Mouse (Mus musculus) lung, embryonic 14.5 days (tissue): ENCODE results near the gene Gm960. TPM values are rescaled to one million over a fixed set of nuclear protein-coding genes. Genes with fewer than 3 reads are reported as not detected.
"Not testable (repeated sequence)": the region's sequence is repeated elsewhere in the genome, so short reads cannot be mapped to it uniquely, and the experiment has no call there.

Source experiments
- ATAC-seq: fragments of 200-750 bp; cut with Nextera tagmentation; 2 replicates; pipeline ENCODE4 v1.8.0; 2017; ENCODE audit warnings: mild to moderate bottlenecking, moderate TSS enrichment, moderate library complexity; ENCODE audit not compliant: insufficient read depth
- DNase-seq: peaks from one replicate; pipeline ENCODE4 v3.0.0-alpha.2; 2015
- H3K27ac ChIP-seq: fragments of 300-500 bp; sonication (generic); 2 replicates; pipeline ENCODE4 v1.5.1; 2014; ENCODE audit warnings: low read depth, mild to moderate bottlenecking, moderate library complexity
- H3K27me3 ChIP-seq: fragments of 300-500 bp; sonication (generic); 2 replicates; pipeline ENCODE4 v1.6.1; 2014; ENCODE audit warnings: low read length, control low read depth; ENCODE audit not compliant: insufficient read depth
- H3K36me3 ChIP-seq: fragments of 300-500 bp; sonication (generic); 2 replicates; pipeline ENCODE4 v1.6.1; 2014; ENCODE audit warnings: control low read depth; ENCODE audit not compliant: insufficient read depth
- H3K4me1 ChIP-seq: fragments of 300-500 bp; sonication (generic); 2 replicates; pipeline ENCODE4 v1.6.1; 2014; ENCODE audit warnings: antibody characterized with exemption, control low read depth; ENCODE audit not compliant: insufficient read depth
- H3K4me2 ChIP-seq: fragments of 300-500 bp; sonication (generic); 2 replicates; pipeline ENCODE4 v1.6.1; 2014; ENCODE audit warnings: mild to moderate bottlenecking
- H3K4me3 ChIP-seq: fragments of 300-500 bp; sonication (generic); 2 replicates; pipeline ENCODE4 v1.5.1; 2014; ENCODE audit warnings: low read depth, low read length
- H3K9ac ChIP-seq: fragments of 300-500 bp; sonication (generic); 2 replicates; pipeline ENCODE4 v1.6.1; 2014
- H3K9me3 ChIP-seq: fragments of 300-500 bp; sonication (generic); 2 replicates; pipeline ENCODE4 v1.6.1; 2016; ENCODE audit warnings: low read depth, low read length, control low read depth
- CTCF ChIP-seq: IDR thresholded peaks from 2 replicates; pipeline ENCODE4 v1.5.1; 2016; ENCODE audit warnings: antibody characterized with exemption, low read depth
- WGBS: fragments of 180-500 bp; shearing (Covaris S2); extraction: QIAGEN DNeasy Blood & Tissue Kit; methylation state at CpG from one replicate; pipeline ENCODE4 v1.1.7; 2014; 5-methylcytosine and 5-hydroxymethylcytosine counted together
- polyA plus RNA-seq: library from polyadenylated mRNA; unstranded; fragments of >200 nt; fragmentation: Nextera tagmentation; extraction: Ambion mirVana; gene quantifications from 2 replicates; pipeline ENCODE4 v1.2.1, GENCODE M21; 2014

Gene Gm960
- polyA plus RNA-seq, 1 experiment from 2014 or later, result 2.9 TPM

DNA sequence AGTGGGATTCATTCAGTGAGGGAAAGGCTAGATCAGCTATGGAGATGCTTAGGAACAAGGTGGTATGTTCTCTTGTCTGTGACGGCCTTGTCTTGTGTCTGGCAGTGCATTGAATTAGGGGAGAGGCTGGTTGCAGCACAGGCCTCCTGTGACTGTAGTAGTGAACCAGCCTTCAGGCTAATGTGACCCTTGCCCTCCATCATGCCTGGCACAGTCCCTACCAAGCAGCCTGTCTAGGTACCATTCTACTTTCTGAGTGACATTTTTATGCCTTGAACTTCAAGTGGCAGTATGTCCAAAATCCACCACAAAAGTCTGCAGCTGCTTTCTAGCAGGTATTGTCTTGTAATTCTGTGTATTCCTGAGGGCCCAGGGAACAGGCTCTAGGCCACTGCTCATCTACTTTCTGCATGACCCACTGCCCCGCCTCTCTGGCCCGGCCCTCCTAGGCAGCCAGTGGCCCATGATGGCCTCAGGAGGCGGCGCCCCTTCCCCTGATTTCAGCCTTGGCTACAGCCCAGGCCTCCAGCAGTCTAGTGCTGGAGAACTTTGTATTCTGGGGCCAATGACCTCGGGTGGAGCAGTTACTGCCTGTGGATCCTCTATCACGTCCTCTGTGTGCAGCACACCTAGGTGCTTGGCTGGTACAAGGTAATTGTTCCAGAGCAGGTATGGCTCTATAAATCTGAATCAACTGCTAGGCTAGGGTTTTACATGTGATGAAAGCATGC is 104.5 kb downstream of the Gm960 start:
- Histone ChIP-seq H3K4me1 (no peaks in the 10 kb centered on the region), H3K27me3 (no peaks in the 10 kb centered on the region), H3K4me3 (no peak overlapping the region), H3K27ac (no peak overlapping the region), H3K4me2 (no peak overlapping the region), H3K9ac (no peak overlapping the region), H3K9me3 (no peaks in the 10 kb centered on the region), H3K36me3 (no peaks in the 10 kb centered on the region)
- WGBS, result 51% methylated on average over 7 of the region's 7 CpGs
- DNase-seq (no peak), ATAC-seq (no peak)
- TF ChIP-seq CTCF, result no peak

DNA sequence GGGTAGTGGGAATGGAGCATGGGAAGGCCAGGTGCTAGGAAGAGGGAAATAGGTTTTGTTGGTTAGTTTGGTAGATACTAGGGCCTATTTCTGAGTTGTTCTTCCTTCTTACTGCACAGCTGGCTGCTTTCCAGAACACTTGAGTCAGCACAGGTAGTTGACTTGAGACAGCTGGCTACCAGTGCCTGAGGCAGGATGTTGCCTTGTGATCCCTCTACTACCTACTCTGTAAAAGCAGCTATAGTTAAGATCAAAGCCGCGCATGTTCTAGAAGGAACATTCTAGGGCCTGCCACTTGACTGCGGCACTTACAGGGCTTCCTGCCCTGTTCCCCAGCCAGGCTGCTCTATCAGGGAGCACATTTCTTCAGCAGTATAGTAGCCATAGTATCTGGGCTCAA is 108.4 kb downstream of the Gm960 start:
- peak; percentile 33 for DNase-seq
- no peak overlapping the region for H3K9ac ChIP-seq
- H3K27ac ChIP-seq, result no peak overlapping the region
- H3K4me1 ChIP-seq, result no peaks in the 10 kb centered on the region
- no peaks in the 10 kb centered on the region for H3K36me3 ChIP-seq
- H3K9me3 ChIP-seq, result no peaks in the 10 kb centered on the region
- H3K27me3 ChIP-seq, result no peaks in the 10 kb centered on the region
- no peak for TF ChIP-seq CTCF
- H3K4me2 ChIP-seq, result no peak overlapping the region
- ATAC-seq, result no peak
- 79% methylated on average over 3 of the region's 3 CpGs for WGBS
- no peak overlapping the region for H3K4me3 ChIP-seq

DNA sequence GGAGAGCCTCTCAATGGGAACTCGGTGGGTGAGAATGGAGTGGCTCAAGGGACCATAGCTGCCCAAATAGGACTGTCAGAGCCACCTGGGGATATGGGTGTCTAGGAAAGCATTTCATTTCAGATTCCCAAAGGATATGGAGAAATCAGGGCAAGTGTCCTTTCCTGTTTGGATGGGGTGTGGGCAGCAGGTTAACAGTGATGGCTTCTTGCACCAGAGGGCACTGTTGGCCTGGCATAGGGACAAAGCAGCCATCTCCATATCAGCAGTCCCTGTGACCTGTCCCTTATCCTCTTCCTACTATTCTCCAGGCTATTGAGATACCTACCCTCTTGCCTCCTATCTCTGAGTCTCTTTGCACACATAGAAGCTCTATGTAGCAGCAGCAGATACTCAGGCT is 109.4 kb downstream of the Gm960 start:
- H3K4me1 ChIP-seq, result no peaks in the 10 kb centered on the region
- H3K9me3 ChIP-seq, result no peaks in the 10 kb centered on the region
- no peak overlapping the region for H3K27ac ChIP-seq
- 52% methylated on average over 1 of the region's 1 CpGs for WGBS
- no peak for DNase-seq
- no peak for ATAC-seq
- peak; percentile 37; the same call in 1 of the 2 replicates for TF ChIP-seq CTCF
- no peaks in the 10 kb centered on the region for H3K27me3 ChIP-seq
- H3K9ac ChIP-seq, result no peak overlapping the region
- no peaks in the 10 kb centered on the region for H3K36me3 ChIP-seq
- H3K4me3 ChIP-seq, result no peak overlapping the region
- H3K4me2 ChIP-seq, result no peak overlapping the region

DNA sequence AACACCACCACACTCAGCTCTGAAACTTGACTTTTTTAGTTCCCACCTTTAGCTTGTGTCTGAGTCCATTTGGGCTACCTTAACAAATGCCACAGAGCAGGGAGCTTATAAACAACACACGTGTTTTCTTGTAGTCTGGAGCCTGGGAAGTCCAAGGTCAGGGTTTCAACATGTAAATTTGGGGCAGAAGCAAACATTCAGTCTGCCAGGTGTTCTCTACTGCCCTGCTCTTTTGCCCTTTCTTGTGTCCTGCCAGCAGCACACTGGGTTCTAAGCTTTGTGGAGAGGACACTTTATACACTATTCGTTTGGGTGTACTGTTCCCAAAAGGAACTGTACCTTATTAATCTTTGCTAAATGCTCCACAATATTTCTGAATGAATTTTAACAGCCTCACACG is 110.0 kb downstream of the Gm960 start:
- H3K9me3 ChIP-seq, result no peaks in the 10 kb centered on the region
- H3K4me3 ChIP-seq, result no peak overlapping the region
- H3K9ac ChIP-seq, result no peak overlapping the region
- DNase-seq (no peak), ATAC-seq (no peak)
- no peaks in the 10 kb centered on the region for H3K36me3 ChIP-seq
- no peaks in the 10 kb centered on the region for H3K4me1 ChIP-seq
- no peak overlapping the region for H3K27ac ChIP-seq
- H3K27me3 ChIP-seq, result no peaks in the 10 kb centered on the region
- 56% methylated on average over 3 of the region's 3 CpGs for WGBS
- TF ChIP-seq CTCF, result no peak
- no peak overlapping the region for H3K4me2 ChIP-seq

DNA sequence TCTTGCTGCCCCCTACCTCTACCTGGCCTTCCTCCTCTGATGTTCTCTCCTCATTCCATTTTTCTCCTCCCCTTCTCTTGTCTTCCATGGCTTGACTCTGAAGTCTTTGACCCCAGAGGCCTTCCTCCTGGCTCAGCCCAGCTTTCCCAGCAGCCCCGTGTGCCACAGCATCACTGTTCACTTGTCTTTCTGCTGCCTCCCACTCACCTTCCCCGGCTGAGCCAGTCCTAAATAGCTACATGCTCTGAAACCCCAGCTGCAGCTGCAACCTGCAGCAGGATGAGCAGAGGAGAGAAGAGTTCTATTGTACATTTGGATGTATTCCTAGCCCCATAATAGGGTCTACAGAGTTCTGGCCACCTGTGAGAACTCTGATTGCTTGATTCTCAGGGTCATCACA is 111.0 kb downstream of the Gm960 start:
- 54% methylated on average over 2 of the region's 2 CpGs for WGBS

DNA sequence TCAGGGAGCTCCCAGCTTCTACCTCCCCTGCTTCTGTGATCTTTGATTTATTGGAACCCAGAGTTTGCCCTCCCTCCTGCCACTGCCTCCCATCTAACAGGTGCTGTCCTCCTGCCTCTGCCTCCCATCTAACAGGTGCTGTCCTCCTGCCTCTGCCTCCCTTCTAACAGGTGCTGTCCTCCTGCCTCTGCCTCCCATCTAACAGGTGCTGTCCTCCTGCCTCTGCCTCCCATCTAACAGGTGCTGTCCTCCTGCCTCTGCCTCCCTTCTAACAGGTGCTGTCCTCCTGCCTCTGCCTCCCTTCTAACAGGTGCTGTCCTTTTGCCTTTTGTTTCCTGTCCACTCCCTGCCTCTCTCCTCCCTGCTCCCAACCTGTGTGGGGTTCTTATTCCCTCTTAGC is 111.7 kb downstream of the Gm960 start:
- DNase-seq, ATAC-seq, H3K9ac ChIP-seq, H3K4me2 ChIP-seq, H3K9me3 ChIP-seq, H3K27ac ChIP-seq, H3K36me3 ChIP-seq, H3K4me1 ChIP-seq, H3K27me3 ChIP-seq, H3K4me3 ChIP-seq: not testable (repeated sequence)

More for the DNA sequence above, 111.0 kb downstream of the Gm960 start:
- Histone ChIP-seq H3K36me3 (no peaks in the 10 kb centered on the region), H3K27ac (no peak overlapping the region), H3K4me3 (no peak overlapping the region), H3K27me3 (no peaks in the 10 kb centered on the region), H3K4me2 (no peak overlapping the region), H3K9me3 (no peaks in the 10 kb centered on the region), H3K4me1 (no peaks in the 10 kb centered on the region), H3K9ac (no peak overlapping the region)
- DNase-seq, result no peak
- no peak for ATAC-seq
- no peak for TF ChIP-seq CTCF

DNA sequence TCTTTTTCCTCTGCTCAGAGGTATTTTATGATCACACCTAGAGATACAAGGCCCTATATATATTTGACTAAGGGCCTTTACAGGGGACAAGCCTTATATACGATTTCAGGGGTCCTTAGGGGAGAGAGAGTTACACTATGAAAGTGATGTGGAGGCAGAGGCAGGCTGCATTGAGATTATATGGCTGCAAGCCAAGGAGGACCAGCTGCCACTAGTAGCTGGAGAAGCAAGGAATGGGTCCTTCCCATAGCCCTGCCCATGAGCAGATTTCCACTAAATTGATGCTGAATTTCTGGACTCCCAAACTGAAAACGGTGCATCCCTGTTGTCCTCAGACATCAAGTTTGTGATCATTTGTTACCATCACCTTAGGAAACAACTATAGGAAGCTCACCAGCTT is 114.6 kb downstream of the Gm960 start:
- no peaks in the 10 kb centered on the region for H3K27me3 ChIP-seq
- H3K36me3 ChIP-seq, result no peaks in the 10 kb centered on the region
- DNase-seq (peak; percentile 12), ATAC-seq (no peak)
- H3K4me3 ChIP-seq, result no peak overlapping the region
- H3K9ac ChIP-seq, result no peak overlapping the region
- H3K9me3 ChIP-seq, result no peaks in the 10 kb centered on the region
- H3K27ac ChIP-seq, result no peak overlapping the region
- no peaks in the 10 kb centered on the region for H3K4me1 ChIP-seq
- 53% methylated on average over 2 of the region's 2 CpGs for WGBS
- no peak overlapping the region for H3K4me2 ChIP-seq
- TF ChIP-seq CTCF, result no peak
